Mouse (Mus musculus) kidney, embryonic 15.5 days (tissue): ENCODE measurements around the gene Prss36. TPM values are rescaled to one million over a fixed set of nuclear protein-coding genes. Genes with fewer than 3 reads are reported as not detected.

ENCODE experiments used
- ATAC-seq: fragments of 200-750 bp; cut with Nextera tagmentation; replicated peaks from 2 replicates; pipeline ENCODE4 v1.8.0; 2017; ENCODE audit warnings: moderate TSS enrichment; ENCODE audit not compliant: low FRiP score
- H3K27ac ChIP-seq: fragments of 300-500 bp; sonication (generic); 2 replicates; pipeline ENCODE4 v1.5.1; 2015; ENCODE audit warnings: mild to moderate bottlenecking, inconsistent platforms
- H3K27me3 ChIP-seq: fragments of 300-500 bp; sonication (generic); 2 replicates; pipeline ENCODE4 v1.6.1; 2015; ENCODE audit warnings: inconsistent platforms
- H3K36me3 ChIP-seq: fragments of 300-500 bp; sonication (generic); 2 replicates; pipeline ENCODE4 v1.6.1; 2015; ENCODE audit warnings: inconsistent platforms
- H3K4me1 ChIP-seq: fragments of 300-500 bp; sonication (generic); 2 replicates; pipeline ENCODE4 v1.6.1; 2015; ENCODE audit warnings: inconsistent platforms
- H3K4me2 ChIP-seq: fragments of 300-500 bp; sonication (generic); 2 replicates; pipeline ENCODE4 v1.6.1; 2015; ENCODE audit warnings: moderate library complexity, mild to moderate bottlenecking, inconsistent platforms
- H3K4me3 ChIP-seq: fragments of 300-500 bp; sonication (generic); replicated peaks from 2 replicates; pipeline ENCODE4 v1.5.1; 2015; ENCODE audit warnings: mild to moderate bottlenecking, inconsistent platforms
- H3K9ac ChIP-seq: fragments of 300-500 bp; sonication (generic); 2 replicates; pipeline ENCODE4 v1.6.1; 2015; ENCODE audit warnings: mild to moderate bottlenecking, inconsistent platforms
- H3K9me3 ChIP-seq: fragments of 300-500 bp; sonication (generic); replicated peaks from 2 replicates; pipeline ENCODE4 v1.6.1; 2016; ENCODE audit warnings: inconsistent platforms
- WGBS: fragments of 180-500 bp; shearing (Covaris S2); methylation state at CpG from one replicate; pipeline ENCODE4 v1.1.7; 2015; ENCODE audit warnings: mixed read lengths; 5-methylcytosine and 5-hydroxymethylcytosine counted together
- polyA plus RNA-seq: library from polyadenylated mRNA; unstranded; fragments of >200 nt; fragmentation: Nextera tagmentation; extraction: Ambion mirVana; gene quantifications from 2 replicates; pipeline ENCODE4 v1.2.1, GENCODE M21; 2015

Gene Prss36
- polyA plus RNA-seq, 1 experiment from 2014 or later = 11.5 TPM

- peak overlapping the region; percentile 8; the same call in 1 of the 2 replicates for H3K4me2 ChIP-seq
- H3K4me1 ChIP-seq = peaks cover 80% of the 10 kb centered on the region
- H3K4me3 ChIP-seq = no peak overlapping the region
- H3K27me3 ChIP-seq = peaks cover 9% of the 10 kb centered on the region
- WGBS = 19% methylated on average over 13 of the region's 13 CpGs
- no peaks in the 10 kb centered on the region for H3K36me3 ChIP-seq
- 0 out of 2 replicates have a peak overlapping the region, but pooled peaks have one; percentile 8 for H3K9ac ChIP-seq
- H3K27ac ChIP-seq = peak overlapping the region; percentile 89
- ATAC-seq = no peak
- H3K9me3 ChIP-seq = no peaks in the 10 kb centered on the region
These were observed 14.1 kb downstream of the Prss36 start for GRCm38 (mm10) chr7:127932273-127933031.

- Histone ChIP-seq H3K9ac (no peak overlapping the region), H3K4me2 (peak overlapping the region; percentile 4), H3K27me3 (peaks cover 9% of the 10 kb centered on the region), H3K27ac (peak overlapping the region; percentile 89), H3K9me3 (no peaks in the 10 kb centered on the region), H3K4me3 (no peak overlapping the region), H3K4me1 (peaks cover 88% of the 10 kb centered on the region), H3K36me3 (peaks cover 9% of the 10 kb centered on the region)
- ATAC-seq = no peak
- 32% methylated on average over 13 of the region's 13 CpGs for WGBS
These were observed 15.0 kb downstream of the Prss36 start for GRCm38 (mm10) chr7:127931351-127932135.

- Histone ChIP-seq H3K27me3 (peaks cover 9% of the 10 kb centered on the region), H3K36me3 (peaks cover 18% of the 10 kb centered on the region), H3K4me1 (peaks cover 88% of the 10 kb centered on the region), H3K27ac (0 out of 2 replicates have a peak overlapping the region, but pooled peaks have one; percentile 89), H3K9ac (no peak overlapping the region), H3K4me3 (no peak overlapping the region), H3K4me2 (no peak overlapping the region; the same call in 1 of the 2 replicates), H3K9me3 (no peaks in the 10 kb centered on the region)
- no peak for ATAC-seq
- 81% methylated on average over 5 of the region's 5 CpGs for WGBS
These were observed 15.9 kb downstream of the Prss36 start for GRCm38 (mm10) chr7:127930636-127931035.

- Histone ChIP-seq H3K27ac (peak within 1 kb of the TSS; percentile 93), H3K4me3 (peak within 1 kb of the TSS; percentile 53), H3K4me1 (peaks cover 92% of the 10 kb centered on the region), H3K27me3 (peaks cover 9% of the 10 kb centered on the region), H3K36me3 (peaks cover 25% of the 10 kb centered on the region), H3K9ac (peak within 1 kb of the TSS; percentile 64), H3K4me2 (peak within 1 kb of the TSS; percentile 55), H3K9me3 (no peaks in the 10 kb centered on the region)
- peak; percentile 30; the same call in 1 of the 2 replicates for ATAC-seq
- WGBS = 4% methylated on average over 6 of the region's 6 CpGs
These were observed 16.6 kb downstream of the Prss36 start, which contains the start of gene Prss8 for GRCm38 (mm10) chr7:127929923-127930322. TSS of gene Prss8 (minus strand) at chr7:127930104.

- ATAC-seq = no peak
- peak overlapping the region; percentile 64; the same call in 1 of the 2 replicates for H3K9ac ChIP-seq
- peaks cover 38% of the 10 kb centered on the region for H3K36me3 ChIP-seq
- WGBS = 43% methylated on average over 5 of the region's 5 CpGs
- H3K27ac ChIP-seq = peak overlapping the region; percentile 93
- H3K4me2 ChIP-seq = peak overlapping the region; percentile 55
- H3K4me3 ChIP-seq = peak overlapping the region; percentile 53
- H3K27me3 ChIP-seq = peaks cover 9% of the 10 kb centered on the region
- H3K9me3 ChIP-seq = no peaks in the 10 kb centered on the region
- peaks cover 91% of the 10 kb centered on the region for H3K4me1 ChIP-seq
These were observed 17.9 kb downstream of the Prss36 start for GRCm38 (mm10) chr7:127928596-127928995.

GRCm38 (mm10) chr7:127927726-127928125 lies 18.8 kb downstream of the Prss36 start:
- Histone ChIP-seq H3K4me2 (peak overlapping the region; percentile 55), H3K36me3 (peaks cover 43% of the 10 kb centered on the region), H3K9me3 (no peaks in the 10 kb centered on the region), H3K4me3 (peak overlapping the region; percentile 53), H3K27me3 (peaks cover 9% of the 10 kb centered on the region), H3K4me1 (peaks cover 82% of the 10 kb centered on the region), H3K9ac (0 out of 2 replicates have a peak overlapping the region, but pooled peaks have one; percentile 64), H3K27ac (peak overlapping the region; percentile 93)
- no peak for ATAC-seq
- WGBS = 71% methylated on average over 11 of the region's 11 CpGs

- peak overlapping the region; percentile 93 for H3K27ac ChIP-seq
- ATAC-seq = no peak
- H3K27me3 ChIP-seq = peaks cover 9% of the 10 kb centered on the region
- H3K4me3 ChIP-seq = no peak overlapping the region
- peaks cover 73% of the 10 kb centered on the region for H3K4me1 ChIP-seq
- no peaks in the 10 kb centered on the region for H3K9me3 ChIP-seq
- H3K36me3 ChIP-seq = peaks cover 52% of the 10 kb centered on the region
- no peak overlapping the region for H3K9ac ChIP-seq
- peak overlapping the region; percentile 55 for H3K4me2 ChIP-seq
- WGBS = 80% methylated on average over 11 of the region's 11 CpGs
These were observed 19.7 kb downstream of the Prss36 start for GRCm38 (mm10) chr7:127926846-127927245.

- Histone ChIP-seq H3K4me1 (peaks cover 65% of the 10 kb centered on the region), H3K27ac (peak overlapping the region; percentile 93), H3K9me3 (no peaks in the 10 kb centered on the region), H3K36me3 (peaks cover 57% of the 10 kb centered on the region), H3K4me2 (peak overlapping the region; percentile 19; the same call in 1 of the 2 replicates), H3K27me3 (peaks cover 9% of the 10 kb centered on the region), H3K9ac (peak overlapping the region; percentile 7; the same call in 1 of the 2 replicates), H3K4me3 (no peak overlapping the region)
- 74% methylated on average over 8 of the region's 8 CpGs for WGBS
- no peak for ATAC-seq
These were observed 20.5 kb downstream of the Prss36 start for GRCm38 (mm10) chr7:127926066-127926465.

GRCm38 (mm10) chr7:127925252-127925651 lies 21.3 kb downstream of the Prss36 start:
- Histone ChIP-seq H3K27me3 (peaks cover 9% of the 10 kb centered on the region), H3K9me3 (no peaks in the 10 kb centered on the region), H3K9ac (0 out of 2 replicates have a peak overlapping the region, but pooled peaks have one; percentile 7), H3K4me1 (peaks cover 59% of the 10 kb centered on the region), H3K36me3 (peaks cover 64% of the 10 kb centered on the region), H3K4me2 (peak overlapping the region; percentile 8; the same call in 1 of the 2 replicates), H3K27ac (peak overlapping the region; percentile 93), H3K4me3 (no peak overlapping the region)
- ATAC-seq = peak; percentile 80
- 36% methylated on average over 5 of the region's 5 CpGs for WGBS

GRCm38 (mm10) chr7:127923714-127924113 lies 22.8 kb downstream of the Prss36 start:
- Histone ChIP-seq H3K4me3 (no peak overlapping the region), H3K9ac (no peak overlapping the region), H3K9me3 (no peaks in the 10 kb centered on the region), H3K4me2 (no peak overlapping the region), H3K27ac (peak overlapping the region; percentile 93), H3K27me3 (peaks cover 2% of the 10 kb centered on the region), H3K4me1 (peaks cover 47% of the 10 kb centered on the region), H3K36me3 (peaks cover 66% of the 10 kb centered on the region)
- 80% methylated on average over 5 of the region's 5 CpGs for WGBS
- ATAC-seq = no peak

GRCm38 (mm10) chr7:127922451-127923275 lies 23.9 kb downstream of the Prss36 start:
- Histone ChIP-seq H3K4me2 (no peak overlapping the region), H3K27ac (peak overlapping the region; percentile 37; the same call in 1 of the 2 replicates), H3K4me1 (peaks cover 38% of the 10 kb centered on the region), H3K9ac (no peak overlapping the region), H3K36me3 (peaks cover 76% of the 10 kb centered on the region), H3K27me3 (no peaks in the 10 kb centered on the region), H3K4me3 (no peak overlapping the region), H3K9me3 (no peaks in the 10 kb centered on the region)
- WGBS = 75% methylated on average over 6 of the region's 6 CpGs
- no peak for ATAC-seq
